Mouse (Mus musculus) spleen, embryonic (tissue): ENCODE measurements around the gene Prss45.

Source experiments
- CTCF ChIA-PET: fragments of 350-600 bp; sonication (Branson Sonifier 250); formaldehyde crosslinking; loops from one replicate; lab custom pipeline; 2022; lab: Charles Lee

The Prss45 gene

DNA sequence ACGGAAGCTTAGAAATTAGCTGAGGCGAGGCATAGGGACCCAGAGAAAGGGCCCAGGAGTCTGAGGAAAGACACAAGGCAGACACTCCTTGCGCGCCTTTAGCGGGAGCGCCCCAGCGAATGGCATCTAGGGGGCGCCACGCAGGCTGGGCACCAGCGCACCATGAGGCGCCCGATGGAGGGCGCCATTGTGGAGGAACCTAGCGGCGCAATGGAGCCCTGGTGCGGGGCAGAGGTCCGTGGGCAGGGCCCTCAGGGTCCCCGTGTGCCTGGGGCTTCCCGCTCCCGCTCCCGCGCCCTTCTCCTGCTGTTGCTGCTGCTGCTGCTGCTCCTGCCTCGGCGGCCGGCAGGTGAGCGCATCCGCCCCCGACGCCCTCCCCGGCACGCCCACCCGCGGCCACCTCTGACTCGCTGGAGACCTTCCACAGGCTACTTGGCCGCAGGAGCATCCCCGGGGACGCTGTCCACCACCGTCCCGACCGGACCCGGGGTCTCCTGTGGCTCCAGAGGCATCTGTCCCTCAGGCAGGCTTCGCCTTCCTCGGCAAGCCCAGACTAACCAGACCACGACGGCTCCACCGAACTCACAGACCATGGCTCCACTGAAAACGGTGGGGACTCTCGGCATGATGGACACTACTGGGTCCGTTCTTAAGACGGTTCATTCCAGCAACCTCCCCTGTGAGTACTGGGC, 23.5 kb downstream of the Prss45 start, which contains the start of gene Prss50:
Prss50 (plus strand) TSS at position 187 of the 692 bp plus-strand sequence.
- CTCF ChIA-PET: no interaction called here

DNA sequence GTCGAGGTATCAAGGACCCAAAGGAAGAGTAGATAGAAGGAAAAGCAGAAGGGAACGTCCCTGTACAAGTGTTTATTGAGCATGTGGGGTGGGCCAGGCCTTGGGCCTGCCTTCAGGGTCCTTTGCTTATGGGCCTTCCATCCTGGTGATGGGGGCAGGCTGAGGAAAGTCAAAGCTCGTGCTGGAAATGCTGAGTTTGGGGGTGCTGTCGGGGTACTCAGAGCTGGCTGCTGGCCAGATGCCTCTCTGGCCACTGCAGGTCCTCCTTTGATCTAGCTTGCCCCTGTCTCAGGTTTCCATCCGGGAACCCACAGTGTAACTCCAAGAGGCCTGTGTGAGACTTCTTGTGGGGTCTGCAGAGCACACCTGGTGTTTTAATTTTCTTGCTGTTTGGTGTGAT, 24.1 kb downstream of the Prss45 start:
- CTCF ChIA-PET: no interaction called here

DNA sequence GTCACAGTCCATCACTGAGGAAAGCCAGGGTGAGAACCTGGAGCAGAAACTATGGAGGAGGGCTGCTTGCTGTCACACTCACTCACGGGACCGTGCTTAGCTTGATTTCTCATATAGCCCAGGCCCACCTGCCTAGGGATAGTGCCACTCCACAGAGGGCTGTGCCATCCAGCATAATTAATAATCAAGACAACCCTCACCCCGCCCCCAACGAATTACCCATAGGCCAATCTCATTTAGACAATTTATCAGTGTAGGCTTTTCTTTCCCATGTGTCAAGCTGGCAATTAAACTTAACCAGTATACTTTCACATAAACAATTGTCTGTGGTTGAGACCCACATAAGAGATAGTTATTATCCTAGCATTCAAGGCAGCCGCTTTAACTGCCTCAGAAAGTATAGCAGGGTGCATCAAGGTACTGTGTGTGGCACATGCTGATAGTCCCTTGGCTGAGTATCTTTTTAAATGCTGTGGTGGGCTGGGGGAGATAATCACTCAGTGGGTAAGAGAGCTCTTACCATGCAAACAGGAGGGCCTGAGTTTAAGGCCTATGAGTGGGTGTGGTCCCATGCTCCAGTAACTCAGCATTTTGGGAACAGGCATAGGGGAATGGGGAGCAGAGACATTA, 24.7 kb downstream of the Prss45 start:
- CTCF ChIA-PET: no interaction called here

DNA sequence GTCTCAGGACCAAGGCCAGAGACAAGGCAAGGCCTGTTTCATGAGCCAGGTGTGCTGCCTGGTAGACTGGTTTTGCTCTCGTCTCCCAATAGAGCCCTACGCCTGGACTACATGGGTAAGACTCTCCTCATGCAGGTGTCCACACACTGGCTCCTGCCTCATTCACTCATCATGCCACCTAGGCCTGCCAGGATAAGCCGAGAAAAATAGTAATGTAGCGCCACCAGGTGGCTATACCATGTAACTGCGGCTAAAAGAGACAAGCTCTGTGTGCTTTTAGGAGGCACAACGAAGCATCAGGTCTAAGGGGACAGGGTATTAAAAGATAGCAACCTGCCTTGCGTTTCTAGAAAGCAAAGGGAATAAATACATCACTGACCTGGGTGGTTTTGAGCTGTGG, 36.6 kb downstream of the Prss45 start:
- CTCF ChIA-PET: no interaction called here

DNA sequence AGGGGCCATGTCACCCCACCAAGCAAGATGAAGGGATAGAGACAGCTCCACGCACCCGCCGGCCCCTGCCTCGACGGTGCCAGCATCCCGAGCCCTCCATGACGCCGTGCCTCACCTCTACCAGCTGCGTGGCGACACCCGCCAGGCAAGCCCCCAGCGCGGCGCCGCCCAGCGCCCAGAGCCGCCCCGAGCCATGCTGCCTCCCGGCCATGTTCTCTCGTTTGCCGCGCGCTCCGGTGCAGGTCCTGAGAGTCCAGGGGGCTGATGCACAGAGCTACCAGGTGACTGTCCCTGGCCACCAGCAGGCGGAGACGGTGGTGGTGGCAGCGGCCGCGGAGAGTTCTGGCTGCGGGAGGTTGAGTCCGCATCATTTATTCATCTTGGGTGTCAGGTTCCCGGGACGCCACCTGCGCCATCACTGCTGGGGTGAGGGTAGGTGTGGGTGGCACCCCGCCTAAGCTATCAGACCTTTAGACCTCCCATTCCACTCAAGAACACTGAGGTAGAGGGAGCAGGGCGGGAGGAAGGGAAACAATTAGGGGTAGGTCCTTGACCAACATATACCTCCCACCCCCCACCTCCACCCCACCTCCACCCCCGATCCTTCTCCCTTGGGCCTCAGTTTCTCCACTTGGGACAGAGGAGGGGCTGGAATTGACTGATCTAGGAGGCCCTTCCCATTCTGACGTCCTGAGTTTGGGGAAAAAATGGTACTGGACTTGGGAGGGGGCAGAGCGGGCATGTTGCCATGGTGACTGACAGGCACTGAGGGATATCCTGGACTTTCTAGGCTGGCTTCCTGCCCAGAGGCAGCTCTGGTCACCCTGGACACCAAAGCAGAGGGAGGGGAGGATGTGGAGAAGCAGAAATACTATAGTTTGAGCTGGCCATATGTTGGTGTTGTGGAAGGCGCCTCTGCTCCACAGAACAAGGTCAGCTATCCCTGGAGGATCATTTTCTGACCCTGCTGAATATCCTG, 39.6 kb downstream of the Prss45 start:
- CTCF ChIA-PET: no interaction called here

DNA sequence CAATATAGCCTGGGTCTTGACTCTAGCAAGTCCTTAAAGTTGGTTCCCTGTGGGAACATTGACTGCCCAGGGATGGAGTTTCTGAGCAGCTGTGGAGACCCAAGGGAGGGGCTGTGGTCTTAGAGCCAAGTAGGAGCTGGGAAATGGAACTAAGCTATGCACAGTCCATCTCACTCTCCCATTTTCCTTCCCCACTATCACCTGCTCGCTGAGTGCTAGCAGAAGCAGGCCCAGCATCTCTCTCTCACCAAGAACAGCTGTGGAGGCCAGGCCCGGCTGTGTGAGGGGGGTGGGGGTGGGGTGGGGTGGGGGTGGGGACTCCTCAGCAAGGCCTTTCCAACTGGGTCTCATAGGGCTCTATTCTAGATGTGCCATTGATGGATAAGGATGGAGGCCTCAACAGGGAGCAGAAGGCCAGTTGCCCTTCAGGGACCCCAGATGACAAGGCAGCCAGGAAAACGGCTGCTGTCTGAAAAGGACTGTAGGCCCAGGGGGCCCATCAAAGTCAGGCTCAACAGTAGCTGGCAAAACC, 40.3 kb downstream of the Prss45 start:
- CTCF ChIA-PET: no interaction called here

DNA sequence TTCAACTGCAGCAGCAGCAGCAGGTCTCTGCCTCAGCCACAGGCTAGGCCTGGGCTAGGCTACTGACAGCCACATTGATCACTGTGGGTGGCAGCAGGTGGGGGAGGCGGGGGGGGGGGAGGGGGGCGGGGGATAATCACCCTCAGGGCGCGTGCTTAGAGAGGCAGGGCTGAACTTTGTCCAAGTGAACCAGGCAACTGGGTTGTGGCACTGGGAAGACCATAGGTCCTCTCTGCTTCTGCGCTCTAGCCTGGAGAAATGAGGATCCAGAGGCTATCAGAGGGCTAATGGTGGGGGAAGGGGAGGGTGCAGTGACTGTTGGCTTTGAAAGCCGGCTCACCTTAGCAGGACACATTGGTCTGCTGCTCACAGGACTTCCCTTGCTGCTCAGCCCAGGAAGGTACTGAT, 40.9 kb downstream of the Prss45 start:
- CTCF ChIA-PET: interaction anchor here (0.7 kb wide), 1 partner anchor 13 kb away, joined by 19 read pairs; no protein-coding TSS in a partner anchor

DNA sequence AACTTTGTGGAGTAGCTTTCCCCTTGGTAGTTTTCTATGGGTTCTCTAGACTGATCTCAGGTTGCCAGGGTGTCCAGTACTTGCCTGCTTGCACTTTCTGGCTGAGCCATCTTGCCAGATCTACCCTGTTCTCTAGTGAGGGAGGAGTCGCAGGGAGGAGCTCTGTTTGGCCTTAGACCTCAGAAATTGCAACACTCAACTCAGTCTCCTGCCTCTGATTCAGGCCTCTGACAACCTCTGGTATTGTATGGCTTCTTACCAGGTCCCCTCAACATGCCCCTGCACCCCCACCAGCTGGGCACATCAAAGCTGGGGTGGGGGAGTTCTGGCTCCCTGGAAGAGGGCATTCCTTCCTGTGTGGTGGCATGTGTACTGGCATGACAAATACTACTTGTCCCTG, 43.0 kb downstream of the Prss45 start:
- CTCF ChIA-PET: no interaction called here

DNA sequence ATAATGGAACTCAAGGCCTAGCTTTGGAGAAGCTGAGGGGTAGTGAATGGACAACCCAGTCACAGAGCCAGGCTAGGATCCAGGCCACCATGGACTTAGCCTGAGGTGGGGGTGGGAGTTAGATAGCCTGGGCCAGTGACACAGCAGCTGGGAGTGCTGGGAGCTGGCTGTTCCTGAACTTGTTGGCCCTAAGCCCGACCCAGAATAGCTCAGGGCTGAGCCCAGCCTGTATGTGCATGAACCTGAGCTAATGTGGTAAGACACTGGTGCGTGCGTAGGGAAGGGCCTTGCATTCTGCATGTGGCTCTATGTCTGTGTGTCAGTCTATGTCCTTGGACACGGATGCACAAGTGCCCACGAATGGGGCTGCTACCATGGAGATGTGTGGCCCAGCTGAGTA, 43.5 kb downstream of the Prss45 start:
- CTCF ChIA-PET: no interaction called here

DNA sequence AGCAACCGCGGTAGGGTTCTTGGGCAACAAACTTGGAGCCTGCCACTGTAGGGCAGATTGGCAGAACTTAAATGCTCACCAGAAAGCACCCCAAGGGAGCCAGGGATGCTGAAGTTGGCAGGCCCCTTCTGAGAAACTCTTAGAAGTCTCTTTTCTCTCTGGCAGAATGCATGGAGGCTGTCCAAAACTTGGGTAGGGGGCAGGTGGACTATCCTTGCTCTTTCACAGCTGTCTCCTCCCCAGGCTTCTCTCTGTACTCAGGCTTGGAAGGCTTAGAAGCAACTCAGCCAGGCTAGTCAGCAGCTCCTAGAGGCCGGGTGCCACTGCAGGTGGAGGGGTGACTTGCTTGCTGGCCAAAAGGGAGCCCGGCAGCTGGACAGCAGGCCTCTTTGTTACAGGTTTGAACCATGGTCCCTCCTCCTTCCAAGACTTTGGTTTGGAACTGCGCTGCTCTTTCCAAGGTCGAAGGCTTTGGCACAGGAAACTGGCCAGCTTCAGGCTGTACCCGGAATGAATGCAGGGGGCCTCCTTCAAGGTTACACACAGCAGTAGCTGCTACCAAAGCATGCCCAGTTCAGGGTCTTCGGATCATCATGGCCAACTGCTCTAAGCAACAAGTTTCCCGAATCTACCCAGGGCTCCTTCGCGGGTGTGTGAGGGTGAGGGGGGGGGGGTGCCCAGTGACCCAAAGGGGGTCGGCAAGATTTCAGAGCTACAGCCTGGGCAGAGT, 45.0 kb downstream of the Prss45 start, which contains the start of gene Als2cl:
Als2cl (plus strand) TSS at position 680 of the 730 bp plus-strand sequence.
- CTCF ChIA-PET: no interaction called here

DNA sequence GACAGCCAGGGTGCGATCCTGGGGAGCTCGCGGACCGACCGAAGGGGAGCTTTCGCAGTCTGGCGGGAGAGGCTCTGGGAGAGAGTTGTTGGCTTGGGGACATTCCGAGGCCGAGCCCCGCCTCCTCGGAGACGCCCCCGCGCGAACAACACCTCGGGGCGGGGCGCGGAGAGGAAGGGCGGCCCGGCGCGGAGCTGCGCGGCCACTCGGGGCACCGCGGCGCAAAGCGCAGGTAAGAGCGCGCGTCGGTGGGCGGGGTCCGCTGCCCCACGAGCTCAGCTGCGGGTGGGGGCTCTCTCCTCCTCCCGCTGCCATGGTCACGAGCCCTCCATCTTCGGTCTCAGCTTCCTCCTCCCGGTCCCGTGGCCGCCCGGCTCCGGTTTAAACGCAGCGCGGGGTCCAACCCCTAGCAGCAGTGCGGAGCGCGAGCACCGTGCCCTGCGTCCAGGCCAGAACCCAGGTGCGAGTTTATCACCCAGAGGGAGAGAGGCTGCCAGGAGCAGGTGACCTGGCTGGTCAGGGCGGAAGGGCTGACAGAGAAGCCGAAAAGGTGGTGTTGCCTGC, 45.7 kb downstream of the Prss45 start, which contains the start of gene Tmie:
Tmie (minus strand) TSS at position 116 of the 564 bp plus-strand sequence.
- CTCF ChIA-PET: no interaction called here

DNA sequence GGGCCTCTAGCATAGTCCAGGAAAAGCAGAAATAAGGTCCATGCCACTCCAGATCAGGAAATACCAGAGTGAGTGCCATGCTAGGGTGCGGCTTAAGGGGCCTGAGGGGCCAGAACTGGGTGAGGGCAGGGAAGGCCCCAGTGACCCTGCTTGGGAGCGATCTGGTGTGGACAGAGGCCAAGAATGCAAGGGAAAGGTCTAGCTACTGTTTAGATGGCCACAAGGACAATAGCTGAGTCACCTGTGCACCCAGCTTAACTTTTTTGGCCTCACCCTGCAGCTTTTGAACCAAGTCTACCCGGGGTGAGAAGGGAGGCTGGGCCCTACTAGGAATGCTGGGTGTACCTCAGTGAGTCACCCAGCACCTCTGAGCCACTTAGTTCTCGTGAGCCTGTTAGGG, 46.4 kb downstream of the Prss45 start:
- CTCF ChIA-PET: no interaction called here

DNA sequence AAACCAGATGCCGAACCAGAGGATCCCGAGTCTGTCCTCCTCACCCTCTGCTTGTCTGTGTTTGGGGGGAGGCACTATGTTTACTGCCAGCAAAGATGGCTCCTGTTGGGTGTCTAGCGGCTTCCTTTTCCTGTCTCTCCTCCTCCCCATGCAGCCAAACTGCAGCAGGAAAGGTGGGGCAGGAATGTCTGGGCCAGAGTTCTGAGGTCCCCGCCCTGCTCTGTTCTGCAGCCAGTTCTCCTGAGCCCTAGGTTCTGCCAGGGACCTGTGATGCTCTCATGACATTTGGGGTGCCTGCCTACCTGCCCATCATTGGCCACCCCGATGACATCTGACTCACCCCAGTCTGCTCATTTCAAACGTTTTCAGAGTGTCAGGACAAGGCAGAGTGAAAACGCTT, 47.6 kb downstream of the Prss45 start:
- CTCF ChIA-PET: no interaction called here

DNA sequence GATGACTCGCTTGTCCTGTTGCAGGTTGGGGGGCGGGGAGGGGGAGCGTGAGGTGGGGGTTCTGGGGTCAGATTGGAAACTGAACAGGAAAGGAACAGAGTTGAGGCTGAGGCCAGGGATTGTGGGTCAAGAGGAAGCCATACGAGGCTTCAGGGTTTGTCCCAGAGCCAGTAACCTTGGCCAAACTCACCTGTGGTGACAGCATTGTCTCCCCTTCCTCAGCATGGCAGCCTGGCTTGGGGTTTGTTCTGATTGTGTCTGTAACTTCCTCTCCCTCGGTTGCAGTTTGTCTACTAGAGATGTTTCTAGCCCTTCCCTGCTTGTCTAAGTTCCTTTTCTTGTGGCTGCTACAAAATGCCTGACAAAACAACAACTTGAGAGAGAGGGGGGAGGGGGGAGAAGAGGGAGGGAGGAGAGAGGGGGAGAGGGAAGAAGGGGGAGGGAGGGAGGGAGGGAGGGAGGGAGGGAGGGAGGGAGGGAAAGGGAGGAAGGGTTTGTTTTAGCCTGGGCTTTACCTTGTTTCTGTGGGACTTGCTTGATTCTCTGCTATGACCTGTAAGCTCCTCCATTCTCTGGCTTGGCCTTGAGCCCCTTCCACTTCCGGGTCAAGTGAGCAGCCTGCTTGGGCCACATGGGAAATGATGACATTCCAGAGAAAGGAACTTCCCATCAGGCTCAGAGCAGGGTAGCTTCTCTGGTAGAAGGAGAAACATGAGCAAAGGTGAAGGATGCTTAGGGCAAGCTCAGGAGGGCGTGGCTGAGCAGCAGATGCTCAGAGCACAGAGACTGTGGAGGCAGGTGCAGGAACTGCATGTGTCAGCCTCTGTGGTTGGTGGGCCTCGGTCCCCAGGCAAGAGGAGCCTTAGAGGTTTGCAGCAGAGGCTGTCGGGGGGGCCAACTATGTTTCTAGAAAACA, 53.3 kb downstream of the Prss45 start:
- CTCF ChIA-PET: interaction anchor here (0.6 kb wide), 1 partner anchor 12 kb away, joined by 19 read pairs; no protein-coding TSS in a partner anchor

DNA sequence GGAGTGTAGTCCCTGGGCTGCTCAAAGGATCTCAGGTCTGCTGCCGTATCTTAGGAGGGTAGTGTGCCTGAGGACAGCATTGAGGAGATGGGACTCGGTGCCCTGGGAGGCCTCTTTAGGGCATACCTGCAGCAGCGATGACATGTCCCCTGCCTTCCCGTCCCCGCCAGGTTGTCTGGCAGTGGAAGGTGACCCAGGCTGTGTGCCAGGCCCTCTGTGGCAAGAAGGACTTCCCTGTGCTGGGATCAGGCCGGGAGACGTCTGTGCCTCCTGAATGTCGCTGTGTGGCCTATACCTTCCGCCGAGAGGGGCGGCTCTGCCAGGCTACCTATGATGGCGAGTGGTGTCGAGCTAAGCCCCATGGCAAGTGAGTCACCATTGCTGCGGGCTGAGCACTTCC, 54.5 kb downstream of the Prss45 start:
- CTCF ChIA-PET: no interaction called here

DNA sequence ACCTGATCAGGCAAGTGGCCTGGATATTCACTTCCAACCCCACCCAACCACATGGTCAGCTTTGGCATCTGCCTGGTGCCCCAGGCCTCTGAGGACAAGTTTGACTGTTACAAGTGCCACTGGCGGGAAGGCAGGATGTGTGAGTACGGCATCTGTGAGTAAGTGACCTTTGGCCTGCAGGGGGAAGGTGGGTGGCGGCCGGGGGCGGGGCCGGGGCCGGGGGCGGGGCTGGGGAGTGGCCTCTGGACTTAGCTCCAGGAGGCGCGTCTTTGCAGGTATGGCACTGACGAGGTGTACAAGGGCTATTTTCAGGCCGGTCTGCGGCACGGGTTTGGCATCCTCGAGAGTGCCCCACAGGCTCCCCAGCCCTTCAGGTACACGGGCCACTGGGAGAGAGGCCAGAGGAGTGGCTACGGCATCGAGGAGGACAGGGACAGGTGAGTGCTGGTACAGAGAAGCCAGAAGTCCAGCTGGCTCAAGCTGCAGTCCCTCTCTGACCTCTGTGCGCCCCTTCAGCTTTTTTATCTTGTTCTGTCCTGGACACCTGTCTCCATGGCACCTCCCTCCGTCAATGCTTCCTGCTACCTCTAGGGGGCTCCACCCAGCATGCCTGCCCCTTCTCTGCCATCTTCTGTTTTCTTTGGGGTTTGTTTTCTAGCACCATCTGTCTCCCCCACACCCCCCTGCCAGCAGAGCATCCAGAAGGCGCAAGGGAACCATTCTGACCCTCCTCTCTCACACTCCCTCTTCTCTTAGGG, 55.8 kb downstream of the Prss45 start:
- CTCF ChIA-PET: no interaction called here
